Mouse (Mus musculus) limb, embryonic 12.5 days (tissue): ENCODE measurements around the gene Fam193a. TPM values are rescaled to one million over a fixed set of nuclear protein-coding genes. Genes with fewer than 3 reads are reported as not detected.

ENCODE experiments used
- ATAC-seq: fragments of 200-750 bp; cut with Nextera tagmentation; 2 replicates; pipeline ENCODE4 v1.8.0; 2017; ENCODE audit warnings: low read depth, moderate TSS enrichment; ENCODE audit not compliant: insufficient number of reproducible peaks, insufficient read depth, low FRiP score, low TSS enrichment
- H3K27ac ChIP-seq: fragments of 300-500 bp; sonication (generic); 2 replicates; pipeline ENCODE4 v1.5.1; 2016; ENCODE audit warnings: mild to moderate bottlenecking, moderate library complexity
- H3K27me3 ChIP-seq: fragments of 300-500 bp; sonication (generic); 2 replicates; pipeline ENCODE4 v1.6.1; 2016; ENCODE audit warnings: mild to moderate bottlenecking, moderate library complexity
- H3K36me3 ChIP-seq: fragments of 300-500 bp; sonication (generic); 2 replicates; pipeline ENCODE4 v1.6.1; 2016; ENCODE audit warnings: mild to moderate bottlenecking, moderate library complexity
- H3K4me1 ChIP-seq: fragments of 300-500 bp; sonication (generic); replicated peaks from 2 replicates; pipeline ENCODE4 v1.6.1; 2016
- H3K4me2 ChIP-seq: fragments of 300-500 bp; sonication (generic); 2 replicates; pipeline ENCODE4 v1.6.1; 2016; ENCODE audit warnings: mild to moderate bottlenecking, moderate library complexity
- H3K4me3 ChIP-seq: fragments of 300-500 bp; sonication (generic); replicated peaks from 2 replicates; pipeline ENCODE4 v1.5.1; 2016; ENCODE audit warnings: mild to moderate bottlenecking
- H3K9ac ChIP-seq: fragments of 300-500 bp; sonication (generic); replicated peaks from 2 replicates; pipeline ENCODE4 v1.6.1; 2016; ENCODE audit warnings: mild to moderate bottlenecking, moderate library complexity
- H3K9me3 ChIP-seq: fragments of 300-500 bp; sonication (generic); 2 replicates; pipeline ENCODE4 v1.6.1; 2016; ENCODE audit warnings: mild to moderate bottlenecking, moderate library complexity
- WGBS: fragments of 180-500 bp; shearing (Covaris S2); methylation state at CpG from one replicate; pipeline ENCODE4 v1.1.7; 2016; 5-methylcytosine and 5-hydroxymethylcytosine counted together
- polyA plus RNA-seq: library from polyadenylated mRNA; unstranded; fragments of >200 nt; fragmentation: Nextera tagmentation; extraction: Ambion mirVana; gene quantifications from 2 replicates; pipeline ENCODE4 v1.2.1, GENCODE M21; 2016

The Fam193a gene
- polyA plus RNA-seq = 13.7 and 19.8 TPM in 2 replicates

- peak; percentile 100 for ATAC-seq
- H3K36me3 ChIP-seq = peaks cover 16% of the 10 kb centered on the region; the same call in 1 of the 2 replicates
- peak within 1 kb of the TSS; percentile 87 for H3K27ac ChIP-seq
- H3K4me1 ChIP-seq = peaks cover 22% of the 10 kb centered on the region
- H3K4me3 ChIP-seq = peak within 1 kb of the TSS; percentile 87
- peak within 1 kb of the TSS; percentile 79 for H3K4me2 ChIP-seq
- H3K9ac ChIP-seq = peak within 1 kb of the TSS; percentile 96
- WGBS = 2% methylated on average over 58 of the region's 64 CpGs
- H3K9me3 ChIP-seq = no peaks in the 10 kb centered on the region
- no peaks in the 10 kb centered on the region for H3K27me3 ChIP-seq
These were observed at the start of gene Fam193a for GRCm38 (mm10) chr5:34369341-34370021. Gene Fam193a (plus strand): TSS chr5:34369933.

GRCm38 (mm10) chr5:34321236-34321635 is 48.5 kb upstream of the Fam193a start:
- H3K4me1 ChIP-seq = peaks cover 4% of the 10 kb centered on the region
- no peaks in the 10 kb centered on the region for H3K36me3 ChIP-seq
- H3K9ac ChIP-seq = no peak overlapping the region
- ATAC-seq = no peak
- H3K4me2 ChIP-seq = no peak overlapping the region
- no peaks in the 10 kb centered on the region for H3K27me3 ChIP-seq
- no peaks in the 10 kb centered on the region for H3K9me3 ChIP-seq
- no peak overlapping the region for H3K27ac ChIP-seq
- WGBS = 84% methylated on average over 4 of the region's 4 CpGs
- H3K4me3 ChIP-seq = no peak overlapping the region

DNA sequence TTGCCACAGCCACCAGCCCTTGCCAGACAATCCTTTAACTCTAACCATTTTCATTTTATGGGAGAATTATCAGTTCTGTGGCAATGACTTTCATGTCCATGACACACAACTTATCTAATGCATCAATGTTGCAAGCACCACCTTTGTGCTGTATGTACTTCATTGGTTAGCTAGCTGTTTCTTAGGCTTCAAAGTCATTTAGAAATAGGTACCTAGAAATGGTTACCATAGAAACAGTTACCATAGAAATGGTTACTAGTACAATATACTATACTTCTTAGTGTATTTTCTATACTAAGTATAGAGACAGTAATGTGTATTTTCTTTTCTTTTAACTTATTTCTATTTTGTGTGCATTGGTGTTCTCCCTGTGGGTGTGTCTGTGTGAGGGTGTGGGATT is 44.4 kb upstream of the Fam193a start:
- Histone ChIP-seq H3K9me3 (no peaks in the 10 kb centered on the region), H3K27me3 (peaks cover 7% of the 10 kb centered on the region; the same call in 1 of the 2 replicates), H3K9ac (no peak overlapping the region), H3K4me3 (no peak overlapping the region), H3K4me1 (peaks cover 14% of the 10 kb centered on the region), H3K27ac (no peak overlapping the region), H3K4me2 (no peak overlapping the region), H3K36me3 (no peaks in the 10 kb centered on the region)
- no peak for ATAC-seq

- Histone ChIP-seq H3K27ac (0 out of 2 replicates have a peak overlapping the region, but pooled peaks have one; percentile 31), H3K9ac (no peak overlapping the region), H3K4me3 (0 out of 2 replicates have a peak overlapping the region, but pooled peaks have one; percentile 36), H3K4me1 (peaks cover 14% of the 10 kb centered on the region), H3K27me3 (peaks cover 7% of the 10 kb centered on the region; the same call in 1 of the 2 replicates), H3K9me3 (no peaks in the 10 kb centered on the region), H3K4me2 (peak overlapping the region; percentile 63), H3K36me3 (no peaks in the 10 kb centered on the region)
- 26% methylated on average over 4 of the region's 4 CpGs for WGBS
- ATAC-seq = no peak
These were observed 43.5 kb upstream of the Fam193a start for GRCm38 (mm10) chr5:34326249-34326691.

GRCm38 (mm10) chr5:34326875-34327576 is 42.7 kb upstream of the Fam193a start:
- ATAC-seq = peak; percentile 66
- Histone ChIP-seq H3K9me3 (no peaks in the 10 kb centered on the region), H3K4me2 (peak overlapping the region; percentile 63), H3K36me3 (no peaks in the 10 kb centered on the region), H3K4me3 (peak overlapping the region; percentile 36), H3K4me1 (peaks cover 14% of the 10 kb centered on the region), H3K27ac (peak overlapping the region; percentile 29; the same call in 1 of the 2 replicates), H3K9ac (peak overlapping the region; percentile 65), H3K27me3 (peaks cover 7% of the 10 kb centered on the region; the same call in 1 of the 2 replicates)
- WGBS = 7% methylated on average over 31 of the region's 31 CpGs

DNA sequence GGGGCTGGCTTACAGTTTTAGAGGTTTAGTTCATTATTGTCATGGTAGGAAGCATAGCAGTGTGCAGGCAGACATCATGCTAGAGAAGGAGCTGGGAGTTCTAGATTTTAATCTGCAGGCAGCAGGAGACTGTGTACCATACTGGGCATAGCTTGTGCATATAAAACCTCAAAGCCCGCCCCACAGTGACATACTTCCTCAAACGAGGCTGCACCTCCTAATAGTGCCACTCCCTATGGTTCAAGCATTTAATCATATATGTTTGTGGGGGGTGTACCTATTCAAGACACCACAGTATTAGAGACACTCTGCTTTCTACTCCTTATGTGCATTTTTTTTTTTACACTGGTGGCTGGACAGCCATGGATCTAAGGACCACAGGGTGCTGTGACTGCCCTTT is 39.6 kb upstream of the Fam193a start:
- ATAC-seq = no peak
- 88% methylated on average over 2 of the region's 2 CpGs for WGBS
- no peaks in the 10 kb centered on the region for H3K9me3 ChIP-seq
- no peaks in the 10 kb centered on the region for H3K36me3 ChIP-seq
- no peak overlapping the region for H3K4me2 ChIP-seq
- H3K9ac ChIP-seq = no peak overlapping the region
- peaks cover 15% of the 10 kb centered on the region for H3K4me1 ChIP-seq
- peaks cover 7% of the 10 kb centered on the region; the same call in 1 of the 2 replicates for H3K27me3 ChIP-seq
- no peak overlapping the region for H3K27ac ChIP-seq
- H3K4me3 ChIP-seq = no peak overlapping the region

DNA sequence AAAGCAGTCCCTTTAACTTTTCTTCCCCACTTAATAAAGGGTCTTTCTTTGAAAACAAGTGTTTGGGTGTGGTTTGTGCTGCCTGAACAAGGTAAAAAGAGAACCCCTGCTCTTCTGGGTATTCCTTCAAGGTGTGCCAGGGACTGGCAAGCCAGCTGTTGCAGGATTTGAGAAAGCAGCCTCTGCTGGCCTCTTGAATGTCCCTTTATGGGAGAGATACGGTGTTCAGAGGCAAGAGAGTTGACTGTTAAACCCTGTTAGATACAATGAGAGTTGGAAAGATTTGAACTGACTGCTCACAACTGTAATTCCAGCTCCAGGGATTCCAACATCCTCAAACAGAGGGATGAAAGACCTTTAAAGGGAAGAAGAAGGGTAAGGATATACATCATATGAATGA is 35.7 kb upstream of the Fam193a start:
- H3K27ac ChIP-seq = no peak overlapping the region
- no peaks in the 10 kb centered on the region for H3K9me3 ChIP-seq
- H3K4me1 ChIP-seq = peaks cover 16% of the 10 kb centered on the region
- H3K27me3 ChIP-seq = no peaks in the 10 kb centered on the region
- 83% methylated on average over 1 of the region's 1 CpGs for WGBS
- H3K9ac ChIP-seq = no peak overlapping the region
- no peak overlapping the region for H3K4me2 ChIP-seq
- H3K36me3 ChIP-seq = peaks cover 6% of the 10 kb centered on the region; the same call in 1 of the 2 replicates
- no peak overlapping the region for H3K4me3 ChIP-seq
- ATAC-seq = no peak

DNA sequence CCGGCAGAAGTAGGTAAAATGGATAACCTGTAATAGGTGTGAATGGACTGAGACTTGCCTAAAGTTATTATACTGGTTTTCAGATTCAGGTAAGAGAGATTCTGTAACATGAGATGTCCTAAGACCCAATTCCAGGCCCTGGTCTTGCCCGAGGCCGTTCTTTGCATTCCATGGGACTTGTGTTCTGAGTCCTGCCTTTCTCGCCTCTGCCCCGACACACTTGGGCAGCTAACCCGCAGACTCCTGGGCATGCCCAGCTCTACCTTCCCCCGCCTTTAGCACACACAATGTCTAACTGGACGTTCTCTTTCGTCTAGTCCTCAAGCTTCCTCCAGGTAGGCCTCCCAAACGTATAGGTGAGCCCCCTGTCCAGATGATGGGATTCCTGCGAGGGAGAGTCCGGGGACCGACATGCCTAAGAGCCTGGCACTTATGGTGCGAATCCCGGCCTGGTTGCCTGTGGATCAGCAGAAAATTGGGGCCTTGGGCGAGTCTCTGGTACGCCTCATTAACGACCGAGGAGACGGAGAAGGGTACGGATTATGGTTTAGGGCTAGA is 34.1 kb upstream of the Fam193a start:
- ATAC-seq = peak; percentile 72
- Histone ChIP-seq H3K4me1 (peaks cover 16% of the 10 kb centered on the region), H3K27me3 (no peaks in the 10 kb centered on the region), H3K27ac (peak overlapping the region; percentile 89), H3K9me3 (no peaks in the 10 kb centered on the region), H3K4me3 (peak overlapping the region; percentile 95), H3K36me3 (peaks cover 6% of the 10 kb centered on the region), H3K4me2 (peak overlapping the region; percentile 82), H3K9ac (peak overlapping the region; percentile 93)
- WGBS = 2% methylated on average over 21 of the region's 21 CpGs

DNA sequence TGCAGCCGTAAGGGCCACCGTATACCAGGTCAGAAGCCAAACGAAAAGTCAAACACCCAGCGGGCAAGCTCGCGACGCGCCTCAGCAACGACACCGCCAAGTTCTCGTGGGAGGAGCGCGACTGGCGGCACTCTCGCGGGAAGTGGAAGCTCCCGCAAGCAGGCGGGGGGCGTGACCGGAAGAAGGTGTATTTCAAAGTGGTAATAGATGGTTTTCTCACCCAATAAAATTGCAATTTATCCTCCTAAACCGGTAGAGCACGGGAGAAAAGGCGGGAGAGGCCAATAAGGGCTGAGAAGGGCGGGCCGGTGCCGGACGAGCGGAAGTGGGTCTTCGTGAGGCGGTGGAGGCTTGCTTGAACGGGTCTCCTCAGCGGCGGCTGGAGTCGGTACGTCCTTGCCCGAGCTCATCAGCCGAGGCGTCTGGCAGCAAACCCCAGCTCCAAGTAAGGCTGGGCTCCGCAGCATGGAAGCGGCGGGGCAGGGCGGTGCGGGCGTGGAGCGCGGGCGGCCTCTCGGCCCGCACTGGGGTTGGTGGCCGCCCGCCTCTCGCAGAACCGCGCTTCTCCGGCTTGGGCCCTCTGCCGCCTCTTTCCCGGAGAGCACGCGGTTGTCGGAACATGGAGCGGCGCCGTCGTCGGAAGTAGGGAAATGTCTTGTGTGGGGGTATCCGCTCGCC is 33.5 kb upstream of the Fam193a start, which contains the start of gene Rnf4:
Rnf4 (plus strand) TSS at position 193 of the 678 bp plus-strand sequence.
- H3K4me3 ChIP-seq = peak within 1 kb of the TSS; percentile 95
- H3K27me3 ChIP-seq = no peaks in the 10 kb centered on the region
- peak within 1 kb of the TSS; percentile 95 for H3K9ac ChIP-seq
- H3K4me2 ChIP-seq = peak within 1 kb of the TSS; percentile 85
- H3K4me1 ChIP-seq = peaks cover 16% of the 10 kb centered on the region
- under 1% methylated on average over 67 of the region's 67 CpGs for WGBS
- H3K27ac ChIP-seq = peak within 1 kb of the TSS; percentile 96
- ATAC-seq = peak; percentile 93
- peaks cover 6% of the 10 kb centered on the region for H3K36me3 ChIP-seq
- no peaks in the 10 kb centered on the region for H3K9me3 ChIP-seq

DNA sequence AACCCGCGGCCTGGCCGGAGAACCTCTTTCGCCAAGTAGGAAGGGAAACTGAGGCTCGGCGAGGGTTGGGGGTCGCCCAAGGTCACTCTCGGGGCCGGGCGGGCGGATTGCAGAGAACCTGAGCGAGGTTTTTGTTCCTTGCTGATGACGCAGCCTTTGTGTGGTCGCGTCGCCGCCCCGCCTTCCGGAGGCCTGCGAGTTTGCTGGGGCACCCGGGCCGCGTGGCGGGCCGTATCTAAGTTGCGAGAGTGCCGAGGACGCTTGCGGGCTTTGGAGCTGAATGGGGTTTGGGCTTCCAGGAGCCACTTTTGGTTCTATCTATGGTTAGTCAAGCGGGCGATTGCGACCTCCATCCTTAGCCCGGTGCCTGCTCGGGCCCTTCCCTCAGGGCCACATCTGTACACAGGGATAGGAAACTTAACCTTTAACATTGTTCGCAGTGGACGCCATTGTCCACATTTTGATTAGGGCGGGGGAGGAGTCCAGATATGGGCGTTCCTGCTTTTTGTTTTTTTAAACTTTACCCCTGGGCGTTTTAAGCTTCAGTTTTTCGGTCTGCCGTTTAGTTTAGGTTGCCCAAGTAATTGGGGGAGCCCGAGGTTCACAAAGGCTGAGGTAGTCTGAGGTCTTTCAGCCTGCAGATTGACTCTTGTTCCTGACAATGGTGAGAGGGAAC is 32.8 kb upstream of the Fam193a start:
- Histone ChIP-seq H3K27ac (peak overlapping the region; percentile 96), H3K4me1 (peaks cover 16% of the 10 kb centered on the region), H3K27me3 (no peaks in the 10 kb centered on the region), H3K9me3 (no peaks in the 10 kb centered on the region), H3K9ac (peak overlapping the region; percentile 95), H3K4me2 (peak overlapping the region; percentile 85), H3K4me3 (peak overlapping the region; percentile 95), H3K36me3 (peaks cover 6% of the 10 kb centered on the region)
- 0 out of 2 replicates have a peak, but pooled peaks have one; percentile 27 for ATAC-seq
- under 1% methylated on average over 42 of the region's 42 CpGs for whole genome bisulfite sequencing
